Mouse (Mus musculus): ENCODE results near the gene Rnf151. TPM values are rescaled to one million over a fixed set of nuclear protein-coding genes. Genes with fewer than 3 reads are reported as not detected.

Rnf151 gene
- total RNA-seq, 2 experiments from 2014 or later = not detected

- ATAC-seq (replicated peaks; ENCODE audit: low FRiP score, poor library complexity, severe bottlenecking) = peak; percentile 60
These were observed 9.2 kb downstream of the Rnf151 start for GRCm38 (mm10) chr17:24708646-24709045.

- peak; percentile 22 for ATAC-seq (replicated peaks; ENCODE audit: low FRiP score, poor library complexity, severe bottlenecking)
These were observed 9.9 kb downstream of the Rnf151 start for GRCm38 (mm10) chr17:24707801-24708425.

- peak; percentile 86 for ATAC-seq (replicated peaks; ENCODE audit: low FRiP score, poor library complexity, severe bottlenecking)
These were observed 10.7 kb downstream of the Rnf151 start, which contains the start of gene Tbl3 for GRCm38 (mm10) chr17:24706982-24707800. Tbl3 (minus strand) TSS chr17:24707660.

GRCm38 (mm10) chr17:24705821-24706220 is 12.0 kb downstream of the Rnf151 start:
- no peak for ATAC-seq (replicated peaks; ENCODE audit: low FRiP score, poor library complexity, severe bottlenecking)

GRCm38 (mm10) chr17:24701251-24701650 is 16.6 kb downstream of the Rnf151 start:
- no peak for ATAC-seq (replicated peaks; ENCODE audit: low FRiP score, poor library complexity, severe bottlenecking)

- ATAC-seq (replicated peaks; ENCODE audit: low FRiP score, poor library complexity, severe bottlenecking) = no peak
These were observed 18.4 kb downstream of the Rnf151 start for GRCm38 (mm10) chr17:24699473-24699872.

- no peak for ATAC-seq (replicated peaks; ENCODE audit: low FRiP score, poor library complexity, severe bottlenecking)
These were observed 19.1 kb downstream of the Rnf151 start for GRCm38 (mm10) chr17:24698715-24699114.

GRCm38 (mm10) chr17:24697985-24698384 is 19.9 kb downstream of the Rnf151 start:
- ATAC-seq (replicated peaks; ENCODE audit: low FRiP score, poor library complexity, severe bottlenecking) = no peak

GRCm38 (mm10) chr17:24696011-24696697 is 21.7 kb downstream of the Rnf151 start, which contains the start of the genes Gfer and Noxo1:
Gfer (minus strand) TSS chr17:24696156.
Noxo1 (plus strand) TSS chr17:24696234.
- peak; percentile 90 for ATAC-seq (replicated peaks; ENCODE audit: low FRiP score, poor library complexity, severe bottlenecking)

- ATAC-seq (replicated peaks; ENCODE audit: low FRiP score, poor library complexity, severe bottlenecking) = peak; percentile 11; the same call in 1 of the 2 replicates
These were observed 22.4 kb downstream of the Rnf151 start for GRCm38 (mm10) chr17:24695326-24696010.

- ATAC-seq (replicated peaks; ENCODE audit: low FRiP score, poor library complexity, severe bottlenecking) = no peak
These were observed 25.5 kb downstream of the Rnf151 start for GRCm38 (mm10) chr17:24692385-24692784.

GRCm38 (mm10) chr17:24689251-24690081 is 28.4 kb downstream of the Rnf151 start, which contains the start of gene Syngr3:
Syngr3 (minus strand) TSS chr17:24689955.
- ATAC-seq (replicated peaks; ENCODE audit: low FRiP score, poor library complexity, severe bottlenecking) = no peak

- ATAC-seq (replicated peaks; ENCODE audit: low FRiP score, poor library complexity, severe bottlenecking) = no peak
These were observed 30.3 kb downstream of the Rnf151 start for GRCm38 (mm10) chr17:24687599-24687998.

GRCm38 (mm10) chr17:24687146-24687595 is 30.7 kb downstream of the Rnf151 start:
- peak; percentile 76 for ATAC-seq (replicated peaks; ENCODE audit: low FRiP score, poor library complexity, severe bottlenecking)

- ATAC-seq (replicated peaks; ENCODE audit: low FRiP score, poor library complexity, severe bottlenecking) = peak; percentile 81
These were observed 31.3 kb downstream of the Rnf151 start for GRCm38 (mm10) chr17:24686514-24686913.

- no peak for ATAC-seq (replicated peaks; ENCODE audit: low FRiP score, poor library complexity, severe bottlenecking)
These were observed 40.3 kb downstream of the Rnf151 start for GRCm38 (mm10) chr17:24677500-24678080.

- no peak for ATAC-seq (replicated peaks; ENCODE audit: low FRiP score, poor library complexity, severe bottlenecking)
These were observed 41.0 kb downstream of the Rnf151 start for GRCm38 (mm10) chr17:24676877-24677276.

- ATAC-seq (replicated peaks; ENCODE audit: low FRiP score, poor library complexity, severe bottlenecking) = peak; percentile 77
These were observed 41.7 kb downstream of the Rnf151 start for GRCm38 (mm10) chr17:24676187-24676586.
